Comparison of ENCODE assay signal across 16 mouse cellular contexts in the genomic region with DNA sequence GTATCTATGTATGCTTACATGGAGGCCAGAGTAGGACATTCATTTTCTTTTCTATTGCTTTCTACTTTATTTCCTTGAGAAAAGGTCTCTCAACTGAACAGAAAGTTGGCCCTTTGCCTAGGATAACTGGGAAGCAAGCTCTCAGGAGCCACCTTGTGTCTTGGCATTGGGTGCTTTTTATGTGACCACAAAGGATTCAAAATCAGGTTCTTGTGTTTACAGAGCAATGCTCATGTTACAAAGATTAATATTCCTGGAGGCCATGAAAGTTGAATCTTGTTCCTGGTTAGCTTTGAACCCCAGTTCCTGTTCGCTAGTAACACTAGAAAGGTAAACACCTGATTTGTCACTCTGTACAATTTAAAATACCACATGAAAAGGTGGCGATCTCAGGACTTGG.
"Had no signal": no experiment of that assay in that cellular context is flagged by ENCODE, and none has a peak within 500 bp of the region (broad histone marks: within the 10 kb centered on the region; RNA-seq: fewer than 3 reads in every experiment).

No protein-coding gene starts in this region.

- H3K4me3 ChIP-seq: neural tube, embryonic 13.5 days; neural tube, embryonic 15.5 days; stomach, embryonic 15.5 days had no signal

- H3K27me3 ChIP-seq: neural tube, embryonic 13.5 days; neural tube, embryonic 15.5 days; stomach, embryonic 15.5 days had no signal

- H3K36me3 ChIP-seq: neural tube, embryonic 13.5 days; neural tube, embryonic 15.5 days; stomach, embryonic 15.5 days had no signal

- H3K4me1 ChIP-seq: neural tube, embryonic 13.5 days; neural tube, embryonic 15.5 days; stomach, embryonic 15.5 days had no signal

- DNase-seq: retina, postnatal 1 day; right cerebral cortex, adult 18-20 months; right cerebral cortex, postnatal 14 days; right cerebral cortex, postnatal 25 days; right cerebral cortex, postnatal 4 days; spleen, adult 18-20 months; thymus, adult 18-20 months; thymus, adult 2 months; thymus, postnatal 14 days; thymus, postnatal 25 days; thymus, postnatal 36 days; thymus, postnatal 4 days had no signal

- H3K9me3 ChIP-seq: neural tube, embryonic 13.5 days; neural tube, embryonic 15.5 days; stomach, embryonic 15.5 days had no signal

- H3K4me2 ChIP-seq: neural tube, embryonic 13.5 days; neural tube, embryonic 15.5 days; stomach, embryonic 15.5 days had no signal

- H3K9ac ChIP-seq: neural tube, embryonic 13.5 days; neural tube, embryonic 15.5 days; stomach, embryonic 15.5 days had no signal

- H3K27ac ChIP-seq: neural tube, embryonic 13.5 days; neural tube, embryonic 15.5 days; stomach, embryonic 15.5 days; stomach, postnatal 0 days had no signal
